Mouse (Mus musculus): ENCODE data around the gene Atxn7l3.
"Not testable (repeated sequence)": the region's sequence is repeated elsewhere in the genome, so short reads cannot be mapped to it uniquely, and the experiment has no call there.

Atxn7l3 gene

GRCm38 (mm10) chr11:102295598-102296471, 596 bp downstream of the Atxn7l3 start:
- no peak for ATAC-seq (ENCODE audit: insufficient number of reproducible peaks, low FRiP score, low TSS enrichment)

- ATAC-seq (ENCODE audit: insufficient number of reproducible peaks, low FRiP score, low TSS enrichment), result no peak
Measured at GRCm38 (mm10) chr11:102294887-102295597, 1.4 kb downstream of the Atxn7l3 start.

- ATAC-seq (ENCODE audit: insufficient number of reproducible peaks, low FRiP score, low TSS enrichment), result no peak
Measured at GRCm38 (mm10) chr11:102294416-102294815, 2.0 kb downstream of the Atxn7l3 start.

DNA sequence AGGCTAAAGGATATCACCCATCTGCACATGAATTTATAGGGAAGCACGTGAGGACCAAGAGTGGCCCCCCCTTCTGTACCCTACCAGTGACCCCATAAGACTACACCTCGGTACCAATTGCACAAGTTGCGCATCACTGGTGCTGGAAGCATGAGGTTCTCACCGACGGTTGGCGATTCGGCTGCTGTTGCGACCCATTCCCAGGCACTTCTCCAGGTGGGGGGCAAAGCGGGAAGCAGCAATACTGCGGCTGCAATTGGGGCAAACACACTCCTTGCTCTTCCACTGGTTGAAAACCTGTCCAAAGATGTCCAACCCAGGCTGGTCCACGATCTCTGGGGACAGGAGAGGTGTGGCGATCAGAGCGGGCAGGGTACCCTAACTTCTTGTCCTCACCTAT, 2.5 kb downstream of the Atxn7l3 start:
- ATAC-seq (ENCODE audit: insufficient number of reproducible peaks, low FRiP score, low TSS enrichment), result no peak

GRCm38 (mm10) chr11:102291051-102291535, 5.3 kb downstream of the Atxn7l3 start:
- ATAC-seq (ENCODE audit: insufficient number of reproducible peaks, low FRiP score, low TSS enrichment), result no peak

GRCm38 (mm10) chr11:102290141-102290540, 6.3 kb downstream of the Atxn7l3 start:
- no peak for ATAC-seq (ENCODE audit: insufficient number of reproducible peaks, low FRiP score, low TSS enrichment)

DNA sequence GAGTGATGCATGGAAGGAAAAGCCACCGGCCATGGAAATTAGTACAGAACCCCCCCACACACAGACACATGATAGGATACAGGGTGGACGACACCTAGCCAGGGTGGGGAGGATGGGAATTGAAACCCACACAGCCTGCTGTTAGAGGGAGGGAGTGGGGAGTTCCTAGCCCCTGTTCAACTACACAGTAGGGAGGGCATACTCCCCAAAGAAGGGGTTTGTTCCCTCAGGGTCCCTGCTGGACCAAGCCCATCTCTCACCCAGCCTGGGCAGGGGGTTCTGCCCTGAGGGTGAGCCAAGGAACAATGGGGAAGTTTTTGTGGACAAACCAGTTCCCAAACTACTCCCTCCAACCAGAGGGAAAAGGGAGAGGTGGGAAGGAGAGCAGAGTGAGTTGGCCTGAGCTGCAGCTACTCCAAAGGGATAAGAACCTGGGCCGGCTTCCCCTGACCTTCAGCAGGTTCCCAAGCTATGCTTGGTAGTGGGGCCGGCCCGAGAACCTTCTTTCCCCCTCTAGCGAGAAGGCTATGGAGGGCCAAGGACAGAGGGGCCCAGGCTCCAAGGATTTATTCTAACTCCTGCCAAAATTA, 6.8 kb downstream of the Atxn7l3 start:
- no peak for ATAC-seq (ENCODE audit: insufficient number of reproducible peaks, low FRiP score, low TSS enrichment)

DNA sequence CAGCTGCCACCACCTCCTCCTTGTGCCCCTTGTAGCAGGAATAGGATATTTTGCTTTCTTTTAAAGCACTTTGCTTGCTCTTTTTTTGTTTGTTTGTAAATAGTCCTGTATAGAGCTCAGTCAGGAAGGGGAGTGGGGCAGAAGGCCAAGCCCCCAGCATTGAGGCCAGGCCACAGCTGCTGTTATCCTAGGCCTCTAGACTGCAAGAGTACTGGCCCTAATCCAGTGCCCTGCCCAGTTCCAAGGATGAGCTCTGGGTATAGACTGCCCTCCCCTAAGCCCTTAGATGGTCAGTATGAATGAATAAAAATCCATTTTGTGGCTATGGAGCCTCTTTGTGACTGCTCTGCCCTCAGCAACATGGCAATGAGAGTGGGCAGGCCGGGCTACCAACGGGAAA, 7.5 kb downstream of the Atxn7l3 start:
- ATAC-seq (ENCODE audit: insufficient number of reproducible peaks, low FRiP score, low TSS enrichment), result no peak

GRCm38 (mm10) chr11:102288027-102288804, 8.2 kb downstream of the Atxn7l3 start:
- ATAC-seq (ENCODE audit: insufficient number of reproducible peaks, low FRiP score, low TSS enrichment), result no peak

DNA sequence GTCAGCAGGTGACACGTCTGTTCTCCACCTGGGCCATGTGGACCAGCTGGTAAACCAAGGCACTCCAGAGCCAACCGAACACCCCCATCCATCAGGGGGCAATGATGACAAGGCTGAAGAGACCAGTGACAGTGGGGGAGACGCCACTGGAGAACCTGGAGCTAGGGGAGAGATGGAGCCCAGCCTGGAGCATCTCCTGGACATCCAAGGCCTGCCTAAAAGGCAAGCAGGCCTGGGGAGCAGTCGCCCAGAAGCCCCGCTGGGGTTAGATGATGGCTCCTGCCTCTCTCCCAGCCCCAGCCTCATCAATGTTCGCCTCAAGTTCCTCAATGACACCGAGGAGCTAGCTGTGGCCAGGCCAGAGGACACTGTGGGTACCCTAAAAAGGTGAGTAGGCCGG, 8.9 kb downstream of the Atxn7l3 start:
- no peak for ATAC-seq (ENCODE audit: insufficient number of reproducible peaks, low FRiP score, low TSS enrichment)

DNA sequence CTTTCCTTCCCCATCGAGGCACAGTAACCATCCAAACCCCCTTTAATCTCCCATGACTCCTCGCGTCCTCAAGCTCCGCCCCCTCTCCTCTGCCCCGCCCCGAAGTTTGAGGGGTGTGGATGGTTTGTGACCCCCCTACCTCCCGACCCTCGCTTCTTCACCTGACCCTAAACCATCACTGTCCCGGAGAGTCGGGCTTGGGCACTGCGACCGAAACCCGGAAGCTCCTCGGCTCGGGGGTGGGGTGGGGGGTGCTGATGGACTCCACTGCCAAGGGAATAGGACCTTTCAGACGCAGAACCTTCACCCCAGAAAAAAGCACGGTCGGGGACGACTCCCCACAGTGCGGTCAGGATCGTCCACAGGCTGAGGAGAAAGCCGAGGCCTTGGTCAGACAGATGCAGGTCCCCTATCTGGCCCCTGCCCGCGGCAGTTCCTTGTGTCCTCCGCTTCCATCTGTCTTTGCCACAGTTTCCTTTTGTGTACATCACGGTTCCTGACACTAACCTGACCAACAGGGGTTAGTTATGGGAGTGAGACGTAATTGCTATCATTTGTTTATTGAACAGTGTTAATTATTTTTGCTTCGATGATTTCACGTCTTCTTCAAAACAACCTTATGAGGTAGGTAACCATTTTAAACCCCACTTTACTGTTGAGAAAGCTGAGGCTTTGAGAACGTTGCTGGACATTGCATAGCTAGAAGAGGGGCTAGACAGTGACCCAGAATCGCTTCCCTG, 11.2 kb downstream of the Atxn7l3 start:
- peak; percentile 59; the same call in 1 of the 2 replicates for ATAC-seq (ENCODE audit: insufficient number of reproducible peaks, low FRiP score, low TSS enrichment)

DNA sequence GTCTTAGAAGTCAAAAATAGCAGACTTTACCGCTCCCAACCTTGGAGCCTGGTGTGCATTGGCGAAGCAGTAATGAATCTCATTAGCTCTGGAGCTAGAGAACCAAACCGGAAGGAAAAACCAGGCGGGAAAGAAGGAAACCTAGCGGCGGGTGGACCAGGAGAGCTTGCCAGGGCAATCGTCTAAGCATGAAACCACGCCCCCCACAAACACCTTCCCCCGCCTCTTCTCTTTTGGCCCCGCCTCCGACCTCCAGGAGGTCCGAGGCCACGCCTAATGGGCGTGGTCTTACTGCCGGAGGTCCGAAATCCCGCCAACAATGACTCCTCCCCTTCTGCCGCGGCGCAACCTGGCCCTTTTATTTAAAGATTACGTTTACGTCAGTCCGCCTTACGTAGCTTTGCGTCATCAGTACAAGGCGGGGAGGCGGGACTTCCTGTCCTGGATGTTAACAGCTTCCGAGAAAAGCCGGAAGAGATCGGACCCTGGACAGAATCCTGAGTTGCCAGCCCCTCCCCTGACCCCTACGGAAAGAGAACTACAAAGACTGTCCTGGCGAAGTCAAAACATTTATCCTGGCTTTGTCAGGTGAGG, 11.8 kb downstream of the Atxn7l3 start, which contains the start of gene Tmub2:
Gene Tmub2, plus strand, starts transcription at position 431 of the 594 bp plus-strand sequence.
- ATAC-seq (ENCODE audit: insufficient number of reproducible peaks, low FRiP score, low TSS enrichment), result peak; percentile 74; the same call in 1 of the 2 replicates

DNA sequence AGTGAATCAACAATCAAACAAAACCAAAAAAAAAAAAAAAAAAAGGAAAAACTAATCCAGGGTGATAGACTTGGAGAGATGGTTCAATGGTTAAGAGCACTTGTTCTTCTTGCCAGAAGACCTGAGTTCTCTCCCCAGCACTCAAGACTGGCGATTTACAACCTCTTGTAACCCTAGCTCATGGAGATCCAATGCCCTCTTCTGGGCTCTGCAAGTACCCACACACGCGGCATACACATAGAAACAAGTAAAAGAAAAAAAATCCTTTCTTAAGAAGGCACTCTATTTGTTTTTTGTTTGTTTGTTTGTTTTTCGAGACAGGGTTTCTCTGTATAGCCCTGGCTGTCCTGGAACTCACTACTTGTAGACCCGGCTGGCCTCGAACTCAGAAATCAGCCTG, 12.5 kb downstream of the Atxn7l3 start:
- ATAC-seq (ENCODE audit: insufficient number of reproducible peaks, low FRiP score, low TSS enrichment), result no peak

GRCm38 (mm10) chr11:102280267-102280666, 16.2 kb downstream of the Atxn7l3 start:
- not testable (repeated sequence) for ATAC-seq (ENCODE audit: insufficient number of reproducible peaks, low FRiP score, low TSS enrichment)

- ATAC-seq (ENCODE audit: insufficient number of reproducible peaks, low FRiP score, low TSS enrichment), result no peak
Measured at GRCm38 (mm10) chr11:102279595-102279994, 16.8 kb downstream of the Atxn7l3 start.

GRCm38 (mm10) chr11:102277754-102278153, 18.7 kb downstream of the Atxn7l3 start:
- ATAC-seq (ENCODE audit: insufficient number of reproducible peaks, low FRiP score, low TSS enrichment), result no peak

DNA sequence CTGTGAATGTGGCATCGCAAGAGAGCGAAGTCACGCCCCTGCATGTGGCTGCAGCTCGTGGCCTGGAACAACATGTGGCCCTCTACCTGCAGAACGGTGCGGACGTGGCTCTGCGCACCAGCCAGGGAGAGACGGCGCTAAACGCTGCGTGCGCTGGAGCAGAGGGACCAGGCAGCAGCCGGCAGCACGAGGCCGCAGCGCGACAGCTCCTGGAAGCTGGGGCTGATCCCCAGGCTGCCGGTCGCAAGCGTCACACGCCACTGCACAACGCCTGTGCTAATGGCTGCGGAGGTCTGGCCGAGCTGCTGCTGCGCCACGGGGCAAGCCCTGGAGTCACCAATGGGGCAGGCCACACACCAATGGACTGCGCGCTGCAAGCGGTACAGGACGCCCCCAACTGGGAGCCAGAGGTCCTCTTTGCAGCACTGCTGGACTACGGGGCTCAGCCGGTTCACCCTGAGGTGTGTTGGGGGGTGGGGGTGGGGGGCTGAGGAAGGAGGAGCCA, 20.0 kb downstream of the Atxn7l3 start:
- ATAC-seq (ENCODE audit: insufficient number of reproducible peaks, low FRiP score, low TSS enrichment), result no peak; the same call in 1 of the 2 replicates

- no peak for ATAC-seq (ENCODE audit: insufficient number of reproducible peaks, low FRiP score, low TSS enrichment)
Measured at GRCm38 (mm10) chr11:102268520-102269244, 27.7 kb downstream of the Atxn7l3 start, which contains the start of gene Asb16. Gene Asb16 (plus strand): TSS chr11:102268743.

All from cerebellum, adult (tissue).